Mouse (Mus musculus) common myeloid progenitor, adult 5-6 weeks (primary cell): ENCODE measurements around the gene Fam241a. TPM values are rescaled to one million over a fixed set of nuclear protein-coding genes. Genes with fewer than 3 reads are reported as not detected.
A peak's percentile ranks its signal among the peaks of the same experiment; 100 is the strongest.

Source experiments
- ATAC-seq: replicated peaks from 2 replicates; pipeline ENCODE4 v1.8.0; 2016; ENCODE audit warnings: low read depth, mild to moderate bottlenecking, moderate TSS enrichment, inconsistent platforms; ENCODE audit not compliant: poor library complexity, severe bottlenecking
- total RNA-seq: library from RNA; stranded (forward); fragments of 200-1000, 187-1606 nt; gene quantifications from 2 replicates; pipeline ENCODE4 v1.2.3, GENCODE M21; 2017

Gene Fam241a
- 20.1 and 22.3 TPM in 2 replicates for total RNA-seq

DNA sequence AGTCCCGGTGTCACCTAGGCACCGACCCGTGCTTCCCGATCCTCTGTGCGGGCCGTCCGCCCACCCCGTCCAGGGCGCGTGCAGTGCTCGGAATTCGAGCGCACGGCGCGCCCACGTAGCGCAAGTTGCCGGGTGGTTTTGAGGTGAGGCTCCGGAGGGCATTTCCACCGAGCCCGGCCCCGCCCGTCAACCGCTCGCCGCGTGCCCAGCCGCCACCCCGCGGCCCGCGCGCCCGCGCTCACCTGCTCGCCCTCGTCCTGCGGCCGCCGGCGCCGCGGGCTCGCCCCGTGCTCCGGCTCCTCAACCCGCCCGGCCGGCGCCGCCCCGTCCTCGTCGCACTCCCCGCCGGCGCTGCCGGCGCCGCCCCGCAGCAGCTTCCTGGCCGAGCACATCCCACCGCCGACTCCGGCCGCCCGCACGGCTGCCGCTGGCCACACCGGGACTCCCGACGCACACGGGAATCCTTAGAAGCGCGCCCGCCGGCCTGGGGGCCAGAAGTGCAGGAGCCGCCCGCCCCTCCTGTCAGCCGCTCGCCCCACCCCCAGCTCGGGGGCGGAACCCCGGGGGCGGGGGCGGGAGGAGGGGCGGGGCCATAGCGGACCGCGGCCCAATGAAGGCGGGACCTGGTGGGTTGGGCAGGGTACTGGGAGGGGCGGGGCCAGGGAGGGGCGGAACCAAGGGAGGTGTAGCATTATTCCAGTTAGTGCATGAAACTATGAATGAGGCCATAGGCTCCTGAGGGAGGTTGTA is at the start of gene Fam241a:
Fam241a (minus strand) TSS at position 533 of the 750 bp plus-strand sequence.
- ATAC-seq: peak; percentile 76

DNA sequence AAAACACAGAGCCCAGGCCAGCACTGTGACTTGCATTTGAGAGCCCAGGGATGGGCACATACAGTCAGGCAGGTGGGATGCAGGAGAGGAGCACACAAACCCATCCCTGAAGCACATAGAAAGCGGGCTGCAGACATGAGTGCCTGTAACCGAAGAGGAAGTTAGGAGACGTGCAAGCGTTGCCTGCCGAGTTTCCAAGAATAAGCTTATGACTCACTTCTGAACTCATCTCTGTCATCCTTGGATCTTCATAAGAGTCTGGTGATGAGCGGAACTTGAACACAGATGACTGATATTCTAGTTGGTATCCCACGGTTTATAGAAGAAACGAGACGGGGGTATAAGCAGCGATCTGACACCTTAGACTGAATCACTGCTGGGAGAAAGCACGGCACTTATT is 36.3 kb upstream of the Fam241a start:
- no peak for ATAC-seq

DNA sequence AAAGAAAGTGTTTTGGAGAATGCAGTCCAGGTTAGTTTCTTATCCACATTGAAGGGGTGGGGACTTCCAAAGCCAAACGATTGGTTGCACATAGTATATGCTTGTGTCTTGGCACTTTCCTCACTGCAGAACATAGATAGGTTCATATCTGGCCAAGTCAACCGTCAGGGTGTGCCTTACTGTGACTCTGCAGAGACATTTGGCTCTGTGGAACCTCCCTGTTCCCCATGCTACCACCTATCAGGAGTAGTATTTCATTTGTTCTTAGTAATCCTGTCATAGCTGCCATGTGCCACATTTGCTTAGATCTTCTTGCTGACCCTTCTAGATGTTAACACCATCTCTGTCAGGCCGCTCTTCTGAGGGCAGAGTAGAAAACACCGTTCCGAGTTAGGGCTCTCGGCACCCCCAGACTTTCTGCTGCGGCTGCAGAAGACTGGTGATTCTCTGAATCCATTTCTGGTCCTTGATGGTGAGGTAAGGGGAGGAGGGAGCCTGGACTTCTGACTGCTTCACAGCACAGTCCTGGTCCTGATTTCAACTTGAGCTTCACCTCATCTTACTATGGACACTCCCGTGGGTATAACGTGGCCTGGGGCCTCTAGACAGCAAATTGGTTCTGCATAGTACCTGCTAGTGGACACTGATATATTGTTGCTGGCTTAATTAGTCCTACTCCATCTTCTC is 34.3 kb upstream of the Fam241a start:
- ATAC-seq: peak; percentile 97

DNA sequence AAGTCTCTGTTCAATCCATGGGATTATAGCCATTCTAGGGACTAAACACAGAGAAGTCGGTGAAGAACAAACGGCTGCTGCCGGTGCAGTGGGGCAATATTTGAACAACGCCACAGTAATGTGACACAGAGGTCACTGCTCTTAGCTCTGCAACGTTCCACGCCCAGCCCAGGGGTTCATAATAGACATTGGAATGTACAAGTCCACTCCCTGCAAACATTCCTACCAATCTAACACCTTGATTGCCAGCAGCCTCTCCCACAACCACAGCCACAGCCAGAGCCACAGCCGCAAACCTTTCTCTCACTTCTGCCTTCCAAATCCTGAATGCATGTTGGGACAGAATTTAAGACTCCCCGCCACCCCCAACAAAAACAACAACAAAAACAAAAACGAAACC is 33.8 kb upstream of the Fam241a start:
- ATAC-seq: peak; percentile 16; the same call in 1 of the 2 replicates

DNA sequence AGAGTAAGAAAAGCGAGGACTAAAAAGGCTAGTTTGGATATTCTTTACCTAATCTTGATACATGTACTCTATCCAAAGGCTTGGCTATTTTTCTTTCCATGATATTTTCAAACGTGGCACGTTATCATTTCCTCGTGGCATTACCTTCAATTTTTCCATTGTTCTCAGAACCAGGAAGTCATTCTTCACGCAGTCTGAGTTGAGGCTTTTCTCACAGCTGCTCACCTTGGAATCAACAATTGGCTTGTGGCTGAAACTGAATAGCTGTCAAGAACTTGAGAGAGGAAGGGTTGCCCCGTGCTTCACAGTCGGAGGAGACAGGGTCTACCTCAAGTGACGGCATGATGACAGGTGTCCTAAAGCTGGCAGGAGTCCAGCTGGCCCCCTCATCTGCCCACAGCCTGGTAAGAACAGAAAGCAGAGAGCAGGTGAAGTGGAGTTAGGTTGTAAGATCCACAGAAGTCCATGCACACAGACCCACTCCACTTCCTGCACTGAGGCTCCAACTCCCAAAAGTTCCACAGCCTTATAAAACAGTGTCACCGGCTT is 30.6 kb upstream of the Fam241a start:
- ATAC-seq: no peak

DNA sequence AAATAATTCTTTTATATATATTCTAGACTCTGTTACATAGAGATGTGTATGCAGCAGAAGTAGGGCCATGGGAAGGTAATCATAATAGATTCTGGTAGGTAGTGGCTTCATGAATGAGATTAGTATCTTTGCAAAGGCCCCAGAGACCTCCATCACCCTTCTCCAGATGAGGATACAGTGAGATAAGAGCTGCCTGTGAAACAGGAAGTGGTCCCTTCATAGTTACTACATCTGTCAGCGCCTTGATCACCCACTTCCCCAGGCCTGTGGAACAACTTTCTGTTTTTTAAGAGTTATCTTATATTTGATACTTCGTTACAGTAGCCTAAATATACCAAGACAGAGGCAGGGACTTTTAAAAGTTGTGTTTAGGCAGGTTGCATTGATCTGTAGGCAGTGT is 28.3 kb upstream of the Fam241a start:
- peak; percentile 86 for ATAC-seq

DNA sequence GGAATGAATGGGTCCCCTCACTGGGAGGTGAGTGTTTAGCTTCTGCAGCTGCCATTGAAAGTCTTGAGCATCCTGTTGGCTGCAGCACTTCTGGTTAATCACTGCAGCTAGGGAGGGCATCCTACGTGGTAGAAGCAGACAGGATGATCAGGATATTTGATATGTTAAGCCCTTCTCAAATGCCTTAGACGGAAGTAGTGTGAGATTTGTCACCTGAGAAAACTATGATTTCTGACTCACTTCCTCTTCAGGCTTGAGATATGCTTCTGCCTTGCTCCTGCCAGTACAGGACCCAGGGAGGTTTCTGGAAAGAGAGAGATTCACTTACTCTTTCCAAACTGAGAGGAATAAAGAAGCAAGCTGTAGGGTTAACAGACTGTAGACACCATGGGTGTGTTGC is 27.1 kb upstream of the Fam241a start:
- peak; percentile 13; the same call in 1 of the 2 replicates for ATAC-seq

DNA sequence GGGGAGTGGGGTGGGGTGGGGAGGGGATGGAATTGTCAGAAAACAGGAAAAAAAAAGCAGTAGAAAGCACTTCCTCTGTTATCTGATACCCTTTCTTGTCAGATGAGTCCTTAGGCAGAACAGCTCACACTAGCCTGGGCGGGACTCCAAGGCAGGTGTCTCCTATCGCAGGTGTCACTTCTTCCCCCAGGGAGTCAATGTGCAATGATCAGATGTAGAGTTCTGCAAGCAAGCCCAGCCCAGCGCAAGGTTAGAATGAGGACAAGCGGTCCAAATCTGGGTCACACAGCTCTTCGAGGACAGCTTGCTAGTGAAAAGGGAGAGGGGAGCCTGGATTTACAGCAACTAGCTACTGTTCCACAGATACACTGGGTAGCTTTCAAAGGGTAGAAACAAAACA is 26.0 kb upstream of the Fam241a start:
- ATAC-seq: no peak

DNA sequence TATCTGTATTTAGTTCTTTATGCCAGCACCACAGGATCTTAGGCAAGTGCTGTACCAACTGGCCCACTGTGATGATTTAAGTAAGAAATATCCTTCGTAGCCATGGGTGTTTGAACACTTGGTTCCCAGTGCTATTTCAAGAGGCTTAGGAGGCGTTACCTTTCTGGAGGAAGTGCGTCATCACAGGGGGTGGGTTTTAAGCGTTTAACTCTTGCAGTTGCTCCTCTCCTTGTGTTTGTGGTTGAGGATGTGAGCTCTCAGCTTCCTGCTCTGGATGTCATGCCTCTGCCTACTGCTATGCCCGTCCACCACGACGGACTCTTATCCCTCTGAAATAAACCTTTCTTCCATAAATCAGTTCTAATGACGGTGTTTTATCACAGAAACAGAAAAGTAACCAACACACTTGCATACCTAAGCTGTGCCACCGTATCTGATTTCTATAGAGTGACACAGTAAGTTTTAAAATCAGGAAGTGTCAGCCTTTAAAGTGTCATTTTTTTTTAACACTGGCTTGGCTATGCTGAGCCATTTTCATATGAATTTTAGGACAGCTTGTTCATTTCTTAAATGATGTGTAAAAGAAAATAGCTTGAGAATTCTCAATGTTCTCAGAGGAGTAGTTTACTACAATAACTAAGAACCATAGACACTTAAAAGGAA is 22.0 kb upstream of the Fam241a start:
- ATAC-seq: peak; percentile 96

DNA sequence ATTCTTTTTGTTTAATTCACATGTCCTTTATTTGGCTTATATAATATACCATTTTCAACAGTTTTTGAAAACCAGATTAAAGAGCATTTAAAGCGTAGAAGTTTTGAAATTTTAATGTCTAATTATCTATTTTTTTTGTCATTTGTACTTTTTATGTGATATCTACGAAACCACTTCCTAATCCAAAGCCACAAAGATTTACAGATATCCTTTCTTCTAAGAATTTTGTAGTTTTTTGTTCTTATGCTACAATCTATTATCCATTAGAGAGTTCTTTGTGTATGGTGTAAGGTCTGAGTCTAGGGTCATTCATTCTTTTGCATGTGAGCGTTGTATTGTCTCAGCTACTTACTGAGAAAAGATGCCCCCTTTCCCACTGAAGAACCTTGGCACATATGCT is 21.4 kb upstream of the Fam241a start:
- no peak for ATAC-seq

DNA sequence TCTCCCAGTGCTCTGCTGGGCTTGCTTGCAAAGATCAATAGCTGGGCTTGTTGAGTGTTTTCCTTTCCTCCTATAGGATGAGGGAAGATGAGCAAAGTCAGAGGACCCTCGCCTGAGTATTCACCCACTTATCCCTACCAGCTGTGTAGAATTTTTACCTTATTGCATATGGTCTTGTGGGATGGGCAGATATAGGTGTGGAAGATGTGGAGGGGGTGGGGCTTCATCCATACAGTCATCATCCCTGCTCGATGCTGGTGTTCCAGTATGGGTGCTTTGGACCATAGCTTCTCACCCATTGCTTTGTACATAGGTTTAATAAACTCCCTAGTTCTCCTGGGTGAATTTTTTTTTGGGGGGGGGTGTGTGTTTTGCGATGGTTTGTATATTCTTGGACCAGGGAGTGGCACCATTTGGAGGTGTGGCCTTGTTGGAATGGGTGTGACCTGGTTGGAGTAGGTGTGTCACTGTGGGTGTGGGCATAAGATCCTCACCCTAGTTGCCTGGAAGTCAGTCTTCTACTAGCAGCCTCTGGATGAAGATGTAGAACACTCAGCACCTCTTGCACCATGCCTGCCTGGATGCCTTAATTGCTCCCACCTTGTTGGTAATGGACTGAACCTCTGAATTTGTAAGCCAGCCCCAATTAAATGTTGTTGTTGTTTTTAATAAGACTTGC is 19.7 kb upstream of the Fam241a start:
- no peak for ATAC-seq

DNA sequence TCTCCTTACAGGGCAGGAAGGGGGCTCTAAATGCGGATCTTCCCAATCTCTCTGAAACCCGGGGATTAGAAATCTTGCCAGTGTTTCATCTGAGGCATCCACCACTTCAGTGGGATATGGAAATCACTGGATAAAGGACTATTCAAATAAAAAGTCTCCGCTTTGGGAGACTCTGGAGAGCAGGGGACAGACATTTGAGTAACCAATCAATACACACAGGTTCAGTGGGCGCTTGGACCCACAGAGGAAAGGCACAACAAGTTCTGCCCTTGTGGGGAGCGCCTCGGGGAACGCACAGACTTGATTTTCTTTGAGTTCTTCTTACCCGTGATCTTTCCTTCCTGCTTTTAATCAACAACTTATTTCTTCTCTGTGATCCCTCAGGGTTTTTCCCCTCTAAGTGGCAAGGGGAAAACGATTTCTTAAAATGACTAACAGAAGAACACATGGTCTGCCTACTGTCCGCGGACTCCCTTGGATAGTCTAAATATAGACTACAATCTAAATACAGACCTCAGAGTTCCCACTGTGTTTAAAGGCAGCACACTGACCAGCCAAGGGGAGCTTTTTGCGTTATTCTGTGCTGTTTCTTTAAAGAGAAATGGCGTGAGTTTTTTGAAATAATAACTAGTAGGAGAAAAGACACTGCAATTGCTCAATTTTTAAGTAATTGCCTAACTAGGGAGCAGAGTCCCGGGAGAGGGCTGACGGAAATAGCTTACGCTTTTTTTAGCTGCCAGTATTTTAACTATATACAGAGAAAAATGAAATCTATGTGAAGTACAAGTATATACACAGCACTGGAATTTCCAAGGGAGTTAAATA is 18.0 kb upstream of the Fam241a start:
- ATAC-seq: peak; percentile 14; the same call in 1 of the 2 replicates

DNA sequence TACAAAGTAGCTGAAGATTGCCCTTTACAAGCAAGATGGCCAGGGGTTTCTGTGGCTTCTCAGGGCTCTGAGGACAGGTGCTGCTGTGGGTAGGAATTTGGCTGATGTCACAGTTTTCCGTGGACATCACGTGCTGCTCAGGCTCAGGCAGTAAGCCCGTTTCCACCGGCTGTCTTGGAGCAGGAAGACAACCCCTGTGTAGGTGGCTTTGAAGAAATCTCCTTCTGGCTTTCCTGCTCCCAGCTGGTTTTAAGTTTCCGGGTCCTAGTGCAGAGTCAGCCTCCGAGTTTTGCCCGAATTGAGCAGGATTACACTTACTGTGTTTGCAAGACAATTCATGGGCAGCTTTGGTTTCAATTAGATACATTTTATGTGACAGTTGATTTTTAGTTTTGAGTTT is 13.8 kb upstream of the Fam241a start:
- ATAC-seq: no peak

DNA sequence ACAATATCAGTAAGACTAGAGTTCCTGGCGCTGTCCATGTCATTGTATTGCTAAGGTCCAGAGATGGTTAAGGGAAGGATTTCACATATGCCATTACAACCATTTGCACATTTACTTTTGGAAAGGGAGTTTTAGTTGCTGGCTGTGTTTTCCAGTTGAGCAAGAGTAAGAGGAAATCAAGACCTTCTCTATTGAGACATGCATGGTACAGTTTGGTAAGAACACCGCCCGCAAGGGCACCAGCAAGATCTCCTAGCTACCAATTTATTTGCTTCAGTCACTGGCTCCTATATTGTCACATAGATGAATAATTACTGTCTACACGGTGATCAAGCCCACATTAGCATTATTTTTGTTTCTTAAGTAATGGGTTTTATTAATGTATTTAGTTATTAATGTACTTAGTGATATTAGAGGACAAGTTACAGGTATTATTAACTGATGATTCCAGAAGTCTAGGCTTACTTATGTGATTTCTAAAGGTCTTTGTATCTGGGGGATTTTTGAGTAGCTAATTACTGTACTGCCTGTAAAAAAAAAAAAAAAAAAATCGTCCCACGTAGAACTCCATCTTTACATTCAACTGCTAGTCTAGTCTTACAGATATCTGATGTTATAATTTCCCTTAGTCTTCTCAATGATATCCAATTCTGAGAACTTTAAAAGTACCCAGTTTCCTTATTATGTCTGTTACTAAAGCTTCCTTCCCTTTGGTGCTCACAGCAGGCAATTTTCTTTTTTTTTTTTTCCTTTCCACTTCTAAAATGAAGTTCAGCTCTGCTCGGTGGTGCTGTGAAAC is 944 bp downstream of the Fam241a start:
- ATAC-seq: 0 out of 2 replicates have a peak, but pooled peaks have one; percentile 10

DNA sequence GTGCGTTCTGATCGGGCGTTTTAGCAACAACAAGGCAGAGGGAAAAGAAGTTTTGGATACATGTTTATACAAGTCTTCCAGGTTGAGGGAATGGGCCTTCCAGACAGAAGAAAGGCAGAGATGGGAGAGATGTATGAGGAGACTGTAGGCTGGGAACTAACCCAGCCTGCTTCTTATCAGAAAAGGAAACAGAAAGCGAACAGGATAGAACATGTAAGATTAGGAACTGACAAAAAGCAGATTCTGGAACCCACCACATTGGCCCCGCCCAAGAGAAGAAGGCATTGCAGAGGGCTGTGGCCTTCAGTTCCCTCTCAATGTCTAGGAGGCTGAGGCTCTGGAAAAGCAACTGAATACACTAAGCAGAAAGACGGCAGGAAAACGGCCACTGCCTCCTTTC is 2.2 kb downstream of the Fam241a start:
- ATAC-seq: peak; percentile 64

DNA sequence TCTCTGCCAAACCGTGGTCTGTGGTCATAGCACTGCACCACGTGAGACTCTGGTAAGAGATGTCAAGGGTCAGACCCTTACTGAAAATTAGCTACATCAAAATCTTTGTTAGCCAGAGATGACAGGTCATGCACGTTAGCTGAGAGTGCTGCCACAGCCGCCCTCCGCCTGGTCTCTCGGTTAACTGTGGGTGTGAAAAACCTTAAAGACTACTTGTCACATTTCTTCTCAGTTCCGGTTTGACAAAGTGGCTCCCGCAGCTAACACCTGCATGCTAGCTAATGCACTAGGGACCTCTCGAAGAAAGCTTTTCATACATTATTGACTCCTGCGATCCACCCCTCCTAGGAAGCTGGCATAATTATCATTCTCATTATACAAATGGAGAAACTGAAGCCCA is 4.2 kb downstream of the Fam241a start:
- no peak for ATAC-seq

DNA sequence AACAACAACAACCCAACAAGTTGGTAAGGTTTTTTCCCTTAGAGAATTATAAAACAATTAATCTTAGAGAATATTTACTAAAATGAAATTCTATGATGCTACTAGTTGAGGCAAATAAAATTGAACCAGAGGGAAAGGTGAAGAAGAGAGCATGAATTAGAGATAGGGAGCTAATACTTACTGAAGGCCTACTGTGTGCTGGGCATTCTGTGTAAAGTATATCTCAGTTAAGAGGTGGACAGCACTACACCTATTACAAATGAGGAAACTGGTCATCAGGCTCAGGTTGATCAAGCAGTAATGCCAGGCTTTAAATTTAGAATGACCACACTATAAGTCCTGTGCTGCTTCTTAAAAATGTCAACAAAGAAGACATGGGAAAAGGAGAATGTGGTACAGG is 6.1 kb downstream of the Fam241a start:
- no peak for ATAC-seq

DNA sequence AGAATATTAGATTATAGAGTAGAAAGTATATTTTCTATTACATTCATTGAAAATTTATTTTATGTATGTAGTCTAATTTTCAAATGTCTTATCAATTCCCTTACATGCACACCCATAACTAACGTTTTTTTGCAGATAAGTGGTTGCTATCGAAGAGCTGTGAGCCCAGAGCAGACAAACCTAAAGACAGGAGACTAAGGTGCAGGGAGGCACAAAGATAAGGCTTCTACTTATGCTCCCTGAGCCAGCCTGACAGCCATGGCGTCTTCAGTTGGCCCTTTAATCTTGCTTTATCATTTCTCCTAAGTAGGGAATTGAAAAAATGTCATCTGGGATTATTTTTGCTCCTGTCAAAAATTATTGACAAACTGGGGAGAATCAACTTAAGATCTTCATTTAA is 6.6 kb downstream of the Fam241a start:
- peak; percentile 58 for ATAC-seq

DNA sequence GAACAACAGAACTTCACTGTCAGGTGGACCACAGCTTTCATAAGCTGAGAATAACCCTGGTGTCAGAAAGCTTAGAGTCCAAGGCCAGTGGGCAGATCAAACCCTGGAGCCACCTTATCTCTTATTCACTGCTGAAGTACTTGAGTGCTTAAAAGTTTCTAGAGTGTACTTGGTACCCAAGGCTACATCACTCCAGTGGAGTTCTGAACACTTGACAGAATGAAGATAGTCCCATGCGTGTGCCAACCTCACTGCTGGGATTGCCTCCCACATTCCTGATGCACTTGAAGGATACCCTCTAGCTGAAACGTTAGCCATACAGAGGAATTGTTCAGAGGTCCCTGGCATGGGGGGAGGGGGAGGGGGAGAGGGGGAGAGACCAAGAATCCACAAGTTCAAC is 14.4 kb downstream of the Fam241a start:
- ATAC-seq: no peak
